Comparison of ENCODE assay signal across 9 mouse cellular contexts in the genomic region with DNA sequence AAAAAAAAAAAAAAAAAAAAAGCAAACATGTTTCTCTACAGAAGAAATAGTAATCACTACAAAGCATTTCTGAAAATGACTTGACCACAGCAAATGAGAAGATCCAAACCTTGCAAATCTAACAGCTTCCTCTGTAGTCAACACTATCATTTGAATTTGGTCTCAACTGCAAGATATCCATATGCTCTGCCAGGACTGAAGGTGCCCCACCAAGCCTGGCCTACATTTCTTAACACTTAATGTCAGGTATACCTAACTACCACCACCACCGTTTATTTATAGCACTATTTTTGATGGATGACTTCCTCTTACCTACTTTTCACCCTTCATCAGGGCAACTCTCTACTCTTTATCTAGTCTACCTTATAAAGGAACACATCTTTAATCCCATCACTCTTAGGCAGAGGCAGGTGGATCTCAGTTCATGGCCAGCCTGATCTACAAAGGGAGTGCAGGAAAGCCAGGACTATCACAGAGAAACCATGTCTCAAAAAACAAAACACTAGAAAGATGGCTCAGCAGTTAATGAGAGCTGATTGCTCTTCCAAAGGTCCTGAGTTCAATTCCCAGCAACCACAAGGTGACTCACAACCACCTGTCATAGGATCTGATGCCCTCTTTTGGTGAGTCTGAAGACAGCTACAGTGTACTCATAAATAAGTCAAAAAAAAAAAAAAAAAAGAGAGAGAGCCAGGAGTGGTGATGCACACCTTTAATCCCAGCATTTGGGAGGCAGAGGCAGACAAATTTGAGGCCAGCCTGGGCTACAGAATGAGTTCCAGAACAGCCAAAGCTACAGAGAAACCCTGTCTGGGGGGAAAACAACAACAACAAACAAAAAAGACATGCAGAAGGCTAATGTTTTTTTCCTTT. TPM values are rescaled to one million over a fixed set of nuclear protein-coding genes. Genes with fewer than 3 reads are reported as not detected.
DNase-seq lines count a peak whose midpoint lies in the region; ATAC-seq and TF ChIP-seq lines count a peak whose summit lies in the region.
"Had no signal": no experiment of that assay in that cellular context is flagged by ENCODE, and none has a peak within 500 bp of the region (broad histone marks: within the 10 kb centered on the region; RNA-seq: fewer than 3 reads in every experiment).

No protein-coding gene starts in this region.

- H3K9ac ChIP-seq in lung, embryonic 15.5 days, result no peak overlapping the region
- H3K9ac ChIP-seq in embryonic facial prominence, embryonic 15.5 days, result no peak overlapping the region
- H3K9ac ChIP-seq in neural tube, embryonic 15.5 days (replicated peaks), result no peak overlapping the region

- H3K4me3 ChIP-seq in lung, embryonic 15.5 days, result peak overlapping the region; percentile 57
- H3K4me3 ChIP-seq in lung, adult 2 months (replicated peaks; ENCODE audit: extremely low read depth, low read depth, low read length), result no peak overlapping the region
- peak overlapping the region; percentile 93 for H3K4me3 ChIP-seq in embryonic facial prominence, embryonic 15.5 days (replicated peaks)
- H3K4me3 ChIP-seq in limb, embryonic 10.5 days, result peak overlapping the region; percentile 76
- peak overlapping the region; percentile 90 for H3K4me3 ChIP-seq in neural tube, embryonic 15.5 days (replicated peaks)

- H3K4me1 ChIP-seq in lung, embryonic 15.5 days, result peaks cover 36% of the 10 kb centered on the region
- peaks cover 11% of the 10 kb centered on the region for H3K4me1 ChIP-seq in lung, adult 2 months (ENCODE audit: control insufficient read depth, insufficient read depth, low read length)
- H3K4me1 ChIP-seq in embryonic facial prominence, embryonic 15.5 days, result peaks cover 29% of the 10 kb centered on the region
- H3K4me1 ChIP-seq in limb, embryonic 10.5 days, result peaks cover 22% of the 10 kb centered on the region
- H3K4me1 ChIP-seq in neural tube, embryonic 15.5 days, result peaks cover 43% of the 10 kb centered on the region

- H3K27me3 ChIP-seq in lung, embryonic 15.5 days, result no peaks in the 10 kb centered on the region
- no peaks in the 10 kb centered on the region for H3K27me3 ChIP-seq in embryonic facial prominence, embryonic 15.5 days
- no peaks in the 10 kb centered on the region for H3K27me3 ChIP-seq in limb, embryonic 10.5 days (ENCODE audit: low read depth, poor library complexity, severe bottlenecking)
- no peaks in the 10 kb centered on the region for H3K27me3 ChIP-seq in neural tube, embryonic 15.5 days (replicated peaks)

- WGBS in lung, embryonic 15.5 days, result 38% methylated on average over 1 of the region's 1 CpGs
- 11% methylated on average over 1 of the region's 1 CpGs for WGBS in lung, adult 2 months
- 79% methylated on average over 1 of the region's 1 CpGs for WGBS in embryonic facial prominence, embryonic 15.5 days
- WGBS in limb, embryonic 10.5 days, result 80% methylated on average over 1 of the region's 1 CpGs
- WGBS in neural tube, embryonic 15.5 days, result 73% methylated on average over 1 of the region's 1 CpGs

- no peak for TF ChIP-seq CTCF in lung, adult 2 months (IDR thresholded peaks at IDR 0.05; ENCODE audit: insufficient read depth, low read length)

- H3K27ac ChIP-seq in lung, embryonic 15.5 days, result no peak overlapping the region
- H3K27ac ChIP-seq in embryonic facial prominence, embryonic 15.5 days (replicated peaks), result no peak overlapping the region
- H3K27ac ChIP-seq in limb, embryonic 10.5 days, result no peak overlapping the region
- H3K27ac ChIP-seq in neural tube, embryonic 15.5 days (replicated peaks), result no peak overlapping the region

- H3K36me3 ChIP-seq in lung, embryonic 15.5 days, result peaks cover 6% of the 10 kb centered on the region; the same call in 1 of the 2 replicates
- peaks cover 5% of the 10 kb centered on the region for H3K36me3 ChIP-seq in embryonic facial prominence, embryonic 15.5 days
- peaks cover 46% of the 10 kb centered on the region for H3K36me3 ChIP-seq in limb, embryonic 10.5 days
- peaks cover 5% of the 10 kb centered on the region; the same call in 1 of the 2 replicates for H3K36me3 ChIP-seq in neural tube, embryonic 15.5 days

- H3K9me3 ChIP-seq in lung, embryonic 15.5 days, result no peaks in the 10 kb centered on the region
- no peaks in the 10 kb centered on the region for H3K9me3 ChIP-seq in embryonic facial prominence, embryonic 15.5 days (replicated peaks)
- H3K9me3 ChIP-seq in limb, embryonic 10.5 days (replicated peaks), result no peaks in the 10 kb centered on the region
- no peaks in the 10 kb centered on the region for H3K9me3 ChIP-seq in neural tube, embryonic 15.5 days (replicated peaks)

- DNase-seq in lung, adult 2 months, result no peak
- DNase-seq in limb, embryonic 10.5 days (ENCODE audit: low spot score), result no peak
- no peak for DNase-seq in frontal cortex, postnatal 36 days (ENCODE audit: low spot score in 2 of 2)
- DNase-seq in layer of hippocampus, adult 18-20 months (ENCODE audit: low spot score in 2 of 2), result no peak
- no peak for DNase-seq in thymus, postnatal 25 days

- no peak for ATAC-seq in lung, embryonic 15.5 days (ENCODE audit: borderline replicate concordance, extremely low read depth, low FRiP score, low TSS enrichment)
- ATAC-seq in embryonic facial prominence, embryonic 15.5 days (ENCODE audit: insufficient number of reproducible peaks, low FRiP score, low TSS enrichment, low read depth), result no peak
- no peak for ATAC-seq in neural tube, embryonic 15.5 days (ENCODE audit: low FRiP score)

- no peak for TF ChIP-seq POLR2A in lung, adult 2 months (IDR thresholded peaks at IDR 0.05; ENCODE audit: borderline replicate concordance, extremely low read depth, low read depth, low read length)

- peak overlapping the region; percentile 72 for H3K4me2 ChIP-seq in lung, embryonic 15.5 days
- peak overlapping the region; percentile 65 for H3K4me2 ChIP-seq in embryonic facial prominence, embryonic 15.5 days (replicated peaks)
- peak overlapping the region; percentile 56 for H3K4me2 ChIP-seq in neural tube, embryonic 15.5 days

RNA-seq across cellular contexts. Expression of a gene that starts 2.3 kb away (rescaled TPM):
- polyA plus RNA-seq in lung, embryonic 15.5 days (2015; fragmentation: Nextera tagmentation; extraction: Ambion mirVana), result 645 and 674 TPM in 2 replicates
- polyA plus RNA-seq in lung, adult 2 months (2012; rRNA removed), result 50.1 and 83.7 TPM in 2 replicates
- 549 and 552 TPM in 2 replicates for polyA plus RNA-seq in embryonic facial prominence, embryonic 15.5 days (2015; fragmentation: Nextera tagmentation; extraction: Ambion mirVana)
- 898 and 916 TPM in 2 replicates for polyA plus RNA-seq in limb, embryonic 10.5 days (2016; fragmentation: Nextera tagmentation; extraction: Ambion mirVana)
- 424 and 500 TPM in 2 replicates for polyA plus RNA-seq in neural tube, embryonic 15.5 days (2015; fragmentation: Nextera tagmentation; extraction: Ambion mirVana)
- total RNA-seq in layer of hippocampus, adult 18-20 months (2021), result 100 to 1,000 TPM; 255 to 280 TPM

RNA-seq across cellular contexts. Expression of a gene that starts 9.0 kb away (rescaled TPM):
- 61.8 and 72.8 TPM in 2 replicates for polyA plus RNA-seq in lung, embryonic 15.5 days (2015; fragmentation: Nextera tagmentation; extraction: Ambion mirVana)
- polyA plus RNA-seq in lung, adult 2 months (2012; rRNA removed), result 2.5 TPM in 2 replicates
- 57.0 and 59.8 TPM in 2 replicates for polyA plus RNA-seq in embryonic facial prominence, embryonic 15.5 days (2015; fragmentation: Nextera tagmentation; extraction: Ambion mirVana)
- 116 and 121 TPM in 2 replicates for polyA plus RNA-seq in limb, embryonic 10.5 days (2016; fragmentation: Nextera tagmentation; extraction: Ambion mirVana)
- polyA plus RNA-seq in neural tube, embryonic 15.5 days (2015; fragmentation: Nextera tagmentation; extraction: Ambion mirVana), result 42.6 and 46.0 TPM in 2 replicates
- total RNA-seq in layer of hippocampus, adult 18-20 months (2021), result 1 to 10 TPM; 1.2 to 1.9 TPM

RNA-seq across cellular contexts. Expression of a gene that starts 59.3 kb away (rescaled TPM):
- polyA plus RNA-seq in lung, embryonic 15.5 days (2015; fragmentation: Nextera tagmentation; extraction: Ambion mirVana), result not detected in 2 replicates
- not detected in 2 replicates for polyA plus RNA-seq in lung, adult 2 months (2012; rRNA removed)
- 0.19 TPM in 1 of 2 replicates, not detected in the other for polyA plus RNA-seq in embryonic facial prominence, embryonic 15.5 days (2015; fragmentation: Nextera tagmentation; extraction: Ambion mirVana)
- not detected in 2 replicates for polyA plus RNA-seq in limb, embryonic 10.5 days (2016; fragmentation: Nextera tagmentation; extraction: Ambion mirVana)
- not detected in 2 replicates for polyA plus RNA-seq in neural tube, embryonic 15.5 days (2015; fragmentation: Nextera tagmentation; extraction: Ambion mirVana)
- not detected for total RNA-seq in layer of hippocampus, adult 18-20 months (2021)
- total RNA-seq: left cerebral cortex, adult 18-20 months had no signal

Comparison
In these comparisons a context has a peak if more than half of its experiments do, and no peak if none do; other contexts are left out.
1. RNA of a gene that starts 9.0 kb away (polyA plus RNA-seq): 116 to 121 TPM in limb, embryonic 10.5 days, 61.8 to 72.8 TPM in lung, embryonic 15.5 days, 57.0 to 59.8 TPM in embryonic facial prominence, embryonic 15.5 days and 42.6 to 46.0 TPM in neural tube, embryonic 15.5 days; 2.5 TPM in lung, adult 2 months; every median in the first group is over 10 times any median in the second.
2. Peak in every context shown above with its lines, with median percentiles within 50 percentile points of each other: H3K4me2 ChIP-seq.